10 mouse cellular contexts compared by ENCODE assay signal in the genomic region with DNA sequence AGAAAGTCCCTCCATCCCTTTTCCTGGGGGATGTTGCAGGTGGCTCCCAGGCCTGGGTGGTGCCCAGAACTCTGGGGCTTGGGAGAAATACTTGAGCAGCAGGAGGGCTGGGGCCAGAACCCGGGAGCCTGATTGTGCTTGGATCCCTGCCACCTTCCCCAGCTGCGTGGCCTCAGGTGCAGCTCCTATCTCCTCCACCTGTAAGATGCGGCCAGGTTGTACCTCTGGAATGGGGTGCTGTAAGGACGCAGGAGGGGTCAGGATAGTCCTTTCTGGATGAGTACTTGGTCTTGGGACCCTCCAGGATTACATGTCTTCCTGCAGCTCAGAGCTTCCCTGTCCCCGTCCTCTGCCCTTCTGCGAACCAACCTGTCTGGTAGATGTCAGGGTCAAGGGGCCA. TPM values are rescaled to one million over a fixed set of nuclear protein-coding genes. Genes with fewer than 3 reads are reported as not detected.
A peak's percentile ranks its signal among the peaks of the same experiment; 100 is the strongest.
DNase-seq lines count a peak whose midpoint lies in the region; ATAC-seq and TF ChIP-seq lines count a peak whose summit lies in the region.
"Had no signal": no experiment of that assay in that cellular context is flagged by ENCODE, and none has a peak within 500 bp of the region (broad histone marks: within the 10 kb centered on the region; RNA-seq: fewer than 3 reads in every experiment).

No protein-coding gene starts in this region.

- H3K9me3 ChIP-seq in heart, embryonic 13.5 days: no peaks in the 10 kb centered on the region
- H3K9me3 ChIP-seq in lung, postnatal 0 days (ENCODE audit: low read length): no peaks in the 10 kb centered on the region
- H3K9me3 ChIP-seq in kidney, embryonic 16.5 days (ENCODE audit: low read length): no peaks in the 10 kb centered on the region
- no peaks in the 10 kb centered on the region for H3K9me3 ChIP-seq in stomach, embryonic 15.5 days

- peaks cover 42% of the 10 kb centered on the region for H3K36me3 ChIP-seq in heart, embryonic 13.5 days
- 0 out of 2 replicates have a peak, but pooled peaks cover 7% of the 10 kb centered on the region for H3K36me3 ChIP-seq in lung, postnatal 0 days (ENCODE audit: insufficient read depth, low read length)
- peaks cover 19% of the 10 kb centered on the region; the same call in 1 of the 2 replicates for H3K36me3 ChIP-seq in kidney, embryonic 16.5 days (ENCODE audit: insufficient read depth, low read length)
- 0 out of 2 replicates have a peak, but pooled peaks cover 2% of the 10 kb centered on the region for H3K36me3 ChIP-seq in stomach, embryonic 15.5 days

- TF ChIP-seq EP300 in lung, postnatal 0 days (IDR thresholded peaks at IDR 0.05): no peak

- ATAC-seq in heart, embryonic 13.5 days (ENCODE audit: extremely low read depth, insufficient number of reproducible peaks, low FRiP score, low TSS enrichment): no peak
- no peak for ATAC-seq in lung, postnatal 0 days
- no peak for ATAC-seq in kidney, embryonic 16.5 days (ENCODE audit: low FRiP score, low TSS enrichment)
- no peak for ATAC-seq in stomach, embryonic 15.5 days (ENCODE audit: insufficient read depth, low FRiP score, low read depth)

- peak overlapping the region; percentile 100 for H3K9ac ChIP-seq in heart, embryonic 13.5 days
- no peak overlapping the region for H3K9ac ChIP-seq in lung, postnatal 0 days (replicated peaks; ENCODE audit: low read depth)
- peak overlapping the region; percentile 97 for H3K9ac ChIP-seq in kidney, embryonic 16.5 days (replicated peaks; ENCODE audit: low read length)
- H3K9ac ChIP-seq in stomach, embryonic 15.5 days: no peak overlapping the region
- H3K9ac ChIP-seq: liver, embryonic 14.5 days had no signal

- H3K4me3 ChIP-seq in heart, embryonic 13.5 days: peak overlapping the region; percentile 98
- 0 out of 2 replicates have a peak overlapping the region, but pooled peaks have one; percentile 99 for H3K4me3 ChIP-seq in lung, postnatal 0 days (ENCODE audit: low read depth, low read length)
- peak overlapping the region; percentile 91 for H3K4me3 ChIP-seq in kidney, embryonic 16.5 days (ENCODE audit: low read length)
- no peak overlapping the region for H3K4me3 ChIP-seq in stomach, embryonic 15.5 days (replicated peaks)

- no peaks in the 10 kb centered on the region for H3K27me3 ChIP-seq in heart, embryonic 13.5 days (replicated peaks)
- no peaks in the 10 kb centered on the region for H3K27me3 ChIP-seq in lung, postnatal 0 days (replicated peaks; ENCODE audit: insufficient read depth, low read length)
- no peaks in the 10 kb centered on the region for H3K27me3 ChIP-seq in kidney, embryonic 16.5 days (ENCODE audit: insufficient read depth, low read length)
- H3K27me3 ChIP-seq in stomach, embryonic 15.5 days (replicated peaks): no peaks in the 10 kb centered on the region

- 69% methylated on average over 6 of the region's 6 CpGs for WGBS in heart, embryonic 13.5 days
- 59% methylated on average over 6 of the region's 6 CpGs for WGBS in lung, postnatal 0 days
- WGBS in kidney, embryonic 16.5 days: 55% methylated on average over 6 of the region's 6 CpGs
- WGBS in stomach, embryonic 15.5 days: 64% methylated on average over 6 of the region's 6 CpGs

- H3K27ac ChIP-seq in heart, embryonic 13.5 days (replicated peaks): peak overlapping the region; percentile 97; the same call in 1 of the 2 replicates
- H3K27ac ChIP-seq in lung, postnatal 0 days (ENCODE audit: low read length): 0 out of 2 replicates have a peak overlapping the region, but pooled peaks have one; percentile 98
- peak overlapping the region; percentile 41; the same call in 1 of the 2 replicates for H3K27ac ChIP-seq in kidney, embryonic 16.5 days (ENCODE audit: low read length)
- no peak overlapping the region for H3K27ac ChIP-seq in stomach, embryonic 15.5 days
- H3K27ac ChIP-seq: liver, embryonic 14.5 days had no signal

- no peak for TF ChIP-seq CTCF in lung, postnatal 0 days (IDR thresholded peaks at IDR 0.05)

- peaks cover 78% of the 10 kb centered on the region for H3K4me1 ChIP-seq in heart, embryonic 13.5 days
- H3K4me1 ChIP-seq in lung, postnatal 0 days (ENCODE audit: insufficient read depth, low read depth, low read length): peaks cover 19% of the 10 kb centered on the region
- H3K4me1 ChIP-seq in kidney, embryonic 16.5 days (ENCODE audit: insufficient read depth, low read length): peaks cover 61% of the 10 kb centered on the region
- peaks cover 42% of the 10 kb centered on the region for H3K4me1 ChIP-seq in stomach, embryonic 15.5 days

- DNase-seq in heart, adult 9 months (ENCODE audit: low spot score in 2 of 2): no peak
- no peak for DNase-seq in lung, postnatal 0 days (ENCODE audit: low spot score)
- no peak for DNase-seq in lung, postnatal 36 days
- DNase-seq in adrenal gland, adult (ENCODE audit: inconsistent age in 2 of 2, low spot score in 1 of 2): no peak
- DNase-seq in frontal cortex, postnatal 14 days (ENCODE audit: low spot score in 2 of 2): no peak
- DNase-seq: cerebellum, adult 8-10 months had no signal

- peak overlapping the region; percentile 94 for H3K4me2 ChIP-seq in heart, embryonic 13.5 days
- H3K4me2 ChIP-seq in lung, postnatal 0 days (replicated peaks; ENCODE audit: low read depth, low read length): peak overlapping the region; percentile 76
- H3K4me2 ChIP-seq in kidney, embryonic 16.5 days (replicated peaks; ENCODE audit: low read depth, low read length): peak overlapping the region; percentile 68
- H3K4me2 ChIP-seq in stomach, embryonic 15.5 days: peak overlapping the region; percentile 71; the same call in 1 of the 2 replicates

RNA-seq across cellular contexts. Expression of a gene that starts 15.0 kb away (rescaled TPM):
- 126 and 137 TPM in 2 replicates for polyA plus RNA-seq in heart, embryonic 13.5 days (2015; fragmentation: Nextera tagmentation; extraction: Ambion mirVana)
- 278 and 286 TPM in 2 replicates for polyA plus RNA-seq in lung, postnatal 0 days (2015; fragmentation: Nextera tagmentation; extraction: Ambion mirVana)
- polyA plus RNA-seq in kidney, embryonic 16.5 days (2015; fragmentation: Nextera tagmentation; extraction: Ambion mirVana): 112 and 118 TPM in 2 replicates
- polyA plus RNA-seq in stomach, embryonic 15.5 days (2015; fragmentation: Nextera tagmentation; extraction: Ambion mirVana): 125 and 133 TPM in 2 replicates

RNA-seq across cellular contexts. Expression of a gene that starts 35.8 kb away (rescaled TPM):
- polyA plus RNA-seq in heart, embryonic 13.5 days (2015; fragmentation: Nextera tagmentation; extraction: Ambion mirVana): 14.7 and 15.3 TPM in 2 replicates
- polyA plus RNA-seq in lung, postnatal 0 days (2015; fragmentation: Nextera tagmentation; extraction: Ambion mirVana): 34.1 and 35.0 TPM in 2 replicates
- 24.3 and 26.0 TPM in 2 replicates for polyA plus RNA-seq in kidney, embryonic 16.5 days (2015; fragmentation: Nextera tagmentation; extraction: Ambion mirVana)
- 21.2 and 21.7 TPM in 2 replicates for polyA plus RNA-seq in stomach, embryonic 15.5 days (2015; fragmentation: Nextera tagmentation; extraction: Ambion mirVana)

Comparison
In these comparisons a context has a peak if more than half of its experiments do, and no peak if none do; other contexts are left out.
1. H3K9ac ChIP-seq: peak in heart, embryonic 13.5 days (single experiment) and kidney, embryonic 16.5 days (single experiment); none in lung, postnatal 0 days (single experiment) and stomach, embryonic 15.5 days (single experiment).
2. Peak in every context shown above with its lines, with median percentiles within 50 percentile points of each other: H3K4me2 ChIP-seq.